Mouse (Mus musculus) granulocyte monocyte progenitor cell, adult 5-6 weeks (primary cell): Measurements from ENCODE around the gene Picalm. TPM values are rescaled to one million over a fixed set of nuclear protein-coding genes. Genes with fewer than 3 reads are reported as not detected.
"Not testable (repeated sequence)": the region's sequence is repeated elsewhere in the genome, so short reads cannot be mapped to it uniquely, and the experiment has no call there.

Experiments used
- ATAC-seq: replicated peaks from 2 replicates; pipeline ENCODE4 v1.8.0; 2016; ENCODE audit warnings: mild to moderate bottlenecking, moderate TSS enrichment, inconsistent platforms; ENCODE audit not compliant: poor library complexity, severe bottlenecking
- total RNA-seq, 2 experiments: library from RNA; stranded (forward) in 1 of 2; stranded (reverse) in 1 of 2; fragments of 200-712, 200-1000 nt in 1 of 2; fragments of >200 nt in 1 of 2; fragmentation: Nextera tagmentation in 1 of 2; gene quantifications; 2 replicates each; pipeline ENCODE4 v1.2.3; 2014 to 2017

Gene Picalm
- total RNA-seq, 2 experiments from 2014 or later, result 65.0 to 86.8 TPM

DNA sequence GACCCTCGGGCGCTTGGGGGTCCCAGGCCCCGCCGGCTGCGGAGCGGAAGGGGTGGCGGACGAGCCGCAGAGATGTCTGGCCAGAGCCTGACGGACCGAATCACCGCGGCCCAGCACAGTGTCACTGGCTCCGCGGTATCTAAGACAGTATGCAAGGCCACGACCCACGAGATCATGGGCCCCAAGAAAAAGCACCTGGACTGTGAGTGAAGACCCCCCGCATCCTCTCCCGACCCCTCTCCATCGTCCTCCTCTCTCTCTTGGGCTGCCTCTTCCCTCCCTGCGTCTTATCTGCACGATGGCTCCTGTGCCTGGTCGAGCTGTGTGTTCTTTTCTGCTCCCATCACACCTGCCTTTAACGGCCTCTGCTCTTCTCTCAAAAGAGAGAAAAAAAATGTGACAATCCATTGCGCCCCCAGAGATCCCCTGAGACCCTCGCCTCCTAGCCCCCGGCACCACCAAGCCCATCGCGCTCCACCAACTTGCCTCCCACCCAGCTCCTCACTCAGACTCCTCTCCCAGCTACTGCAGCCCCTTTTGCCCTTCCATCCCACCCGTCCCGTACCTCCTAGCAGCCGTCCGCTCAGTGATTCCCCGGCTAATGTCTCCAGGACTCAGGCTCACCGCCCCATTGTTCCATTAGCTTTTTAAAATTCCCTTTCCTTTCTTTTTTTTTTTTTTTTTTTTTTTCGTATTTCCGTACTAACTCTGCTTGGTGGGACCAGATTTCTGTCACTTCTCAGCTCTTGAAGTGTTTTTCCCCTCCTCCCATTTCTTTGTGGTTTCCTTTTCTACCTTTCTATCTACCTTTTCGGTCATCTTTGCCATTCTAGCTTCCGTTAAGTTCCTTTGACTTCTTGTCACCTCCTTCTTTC lies 725 bp downstream of the Picalm start:
- ATAC-seq, result no peak

DNA sequence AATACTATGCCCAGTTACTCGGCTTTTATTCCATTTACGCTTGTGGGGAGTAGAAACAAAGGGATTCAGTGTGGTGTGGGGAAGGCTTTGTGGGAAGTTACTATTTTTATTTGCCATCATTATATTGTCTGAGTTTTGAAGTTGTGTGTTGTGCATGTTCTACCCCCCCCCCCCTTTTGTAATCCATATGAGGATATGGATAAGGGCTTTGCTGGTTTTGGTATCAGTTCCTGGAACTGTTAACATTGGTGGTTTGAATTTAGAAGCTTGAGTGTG lies 1.3 kb downstream of the Picalm start:
- no peak for ATAC-seq

DNA sequence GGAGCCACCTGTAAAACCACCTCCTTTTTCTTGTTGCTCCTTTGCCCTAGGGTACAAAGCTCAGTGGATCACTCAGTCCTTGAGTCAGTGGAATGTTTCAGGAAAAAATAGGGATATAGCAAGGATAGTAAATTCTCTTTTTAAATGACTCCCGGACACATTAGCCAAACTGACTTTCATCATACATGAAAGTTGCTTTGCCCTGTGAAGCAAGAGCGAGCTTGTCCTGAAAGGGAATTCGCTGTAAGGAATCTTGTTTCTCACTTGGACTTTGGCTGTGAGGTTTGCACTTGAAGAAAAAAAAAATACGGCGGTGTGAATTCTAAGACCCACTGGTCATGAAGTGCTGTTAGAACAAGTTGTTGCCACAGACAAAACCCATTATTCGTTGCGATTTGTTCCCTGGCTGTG lies 1.8 kb downstream of the Picalm start:
- ATAC-seq, result no peak

DNA sequence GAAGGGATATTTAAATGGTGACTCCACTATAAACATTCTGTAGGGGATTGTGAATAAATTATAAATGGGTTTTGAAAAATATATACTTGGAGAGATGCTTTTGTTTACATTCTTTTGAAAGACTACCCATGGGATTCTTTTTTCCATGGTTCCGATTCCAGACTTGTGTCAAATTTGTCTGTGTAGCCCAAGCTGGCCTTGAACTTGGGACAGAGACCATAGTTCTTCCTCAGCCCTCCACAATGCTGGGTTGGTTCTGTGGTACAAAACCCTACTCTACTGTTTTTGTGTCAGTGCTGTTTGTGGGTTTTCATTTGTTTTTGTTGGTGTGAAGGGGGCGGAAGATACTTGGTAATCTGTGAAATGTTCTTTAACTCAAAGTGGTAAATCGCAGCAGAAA lies 2.3 kb downstream of the Picalm start:
- no peak for ATAC-seq

DNA sequence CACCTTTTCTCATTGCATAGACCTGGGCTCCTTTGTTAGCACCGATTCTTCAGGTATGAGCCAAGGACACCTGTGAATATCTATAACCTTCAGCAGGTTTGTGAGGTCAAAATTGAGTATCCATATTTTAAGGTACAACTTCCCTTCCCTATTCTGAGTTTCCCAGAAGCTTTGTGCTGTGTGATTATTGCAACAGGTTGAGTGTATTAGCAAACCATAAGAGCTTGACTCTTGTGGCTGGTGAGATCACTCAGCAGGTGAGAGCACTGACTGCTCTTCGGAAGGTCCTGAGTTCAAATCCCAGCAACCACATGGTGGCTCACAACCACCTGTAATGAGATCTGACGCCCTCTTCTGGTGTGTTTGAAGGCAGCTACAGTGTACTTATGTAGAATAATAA lies 6.7 kb downstream of the Picalm start:
- ATAC-seq, result peak; percentile 53

DNA sequence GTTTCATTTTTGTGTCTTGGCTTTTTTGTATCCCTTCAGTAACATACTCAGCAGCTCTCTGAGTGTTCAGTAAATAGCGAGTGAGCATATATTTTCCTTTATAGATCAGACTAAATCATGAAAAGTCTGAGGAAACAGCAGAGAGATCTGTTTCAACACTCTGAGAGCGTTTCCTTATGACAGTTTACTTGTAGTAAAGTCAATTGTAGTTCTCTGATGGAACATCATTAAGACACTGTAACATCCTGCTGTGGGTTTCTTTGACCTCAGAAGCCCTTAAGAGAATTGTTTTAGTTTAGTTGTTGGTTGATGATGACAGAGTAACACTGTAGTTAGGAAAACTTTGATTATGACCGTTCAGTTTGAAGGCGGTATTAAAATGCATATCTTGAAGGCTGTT lies 8.3 kb downstream of the Picalm start:
- peak; percentile 89 for ATAC-seq

DNA sequence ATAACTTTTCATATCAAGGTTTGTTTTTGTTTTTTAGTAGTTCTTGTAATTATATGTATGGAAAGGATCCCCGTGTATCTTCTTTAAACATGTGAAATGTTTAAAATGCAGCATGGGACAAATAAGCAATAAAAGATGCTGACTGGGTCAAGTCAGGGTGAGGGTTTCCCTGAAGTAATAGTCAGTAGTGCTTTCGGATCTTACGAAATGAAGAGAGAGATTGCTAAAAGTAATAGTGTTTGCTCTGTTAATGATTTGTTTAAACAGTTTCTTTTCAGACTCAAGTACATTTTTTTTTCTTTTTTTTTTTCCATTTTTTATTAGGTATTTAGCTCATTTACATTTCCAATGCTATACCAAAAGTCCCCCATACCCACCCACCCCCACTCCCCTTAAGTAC lies 10.3 kb downstream of the Picalm start:
- ATAC-seq, result no peak

DNA sequence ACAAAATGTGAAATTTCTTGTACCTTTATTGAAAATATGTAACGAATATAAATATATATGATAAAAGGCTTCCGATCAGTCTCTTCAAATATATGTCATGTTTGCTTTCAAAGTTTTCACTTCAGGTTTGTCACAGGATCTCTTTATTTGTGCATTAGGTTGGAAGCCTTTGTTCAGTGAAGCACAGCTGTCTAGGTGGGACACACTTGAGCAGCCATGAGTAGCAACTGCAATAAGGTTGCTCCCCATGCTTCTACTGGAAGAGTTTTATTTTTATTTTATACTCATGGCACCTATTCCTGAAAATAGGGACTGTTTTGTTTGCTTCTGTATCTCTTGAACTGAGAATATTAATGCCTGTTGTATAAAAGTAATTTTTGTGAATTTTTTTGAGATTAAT lies 14.3 kb downstream of the Picalm start:
- ATAC-seq, result no peak

DNA sequence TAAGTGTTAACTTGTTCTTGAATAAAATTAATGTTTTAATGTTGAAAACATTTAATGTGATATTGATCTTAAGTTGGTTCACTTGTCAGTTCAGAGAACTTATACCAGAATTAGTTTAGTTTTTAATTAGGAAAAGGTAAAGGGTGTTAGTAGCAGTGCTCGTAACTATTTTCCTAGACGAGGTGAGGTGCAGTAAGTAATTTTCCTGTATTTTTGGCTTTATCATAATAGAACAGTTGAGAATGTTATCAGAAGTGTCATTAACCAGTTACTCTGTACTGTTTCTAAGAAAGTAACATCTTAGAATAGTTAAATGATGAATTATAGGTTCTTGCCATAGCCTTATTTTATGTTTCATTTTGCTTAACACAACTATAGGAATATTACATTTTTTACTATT lies 15.0 kb downstream of the Picalm start:
- no peak for ATAC-seq

DNA sequence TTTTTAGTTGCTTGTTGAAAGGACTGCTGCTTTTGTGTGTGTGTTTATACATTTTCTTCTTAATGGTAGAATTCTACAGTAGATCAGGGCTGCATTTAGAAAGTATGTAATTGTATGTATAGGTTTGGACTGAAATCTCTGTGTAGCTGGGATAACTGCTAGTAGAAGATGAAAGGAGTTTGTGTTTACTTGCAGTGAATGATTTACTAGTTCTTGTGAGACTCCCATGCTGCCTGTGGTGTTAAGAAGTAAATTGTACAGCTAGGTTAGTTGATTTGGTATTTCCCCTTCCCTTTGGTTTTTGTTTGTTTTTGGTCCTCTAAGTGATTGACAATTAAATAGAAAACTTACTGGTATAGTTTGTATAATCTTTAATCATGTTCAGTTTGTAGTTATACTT lies 15.4 kb downstream of the Picalm start:
- no peak for ATAC-seq

DNA sequence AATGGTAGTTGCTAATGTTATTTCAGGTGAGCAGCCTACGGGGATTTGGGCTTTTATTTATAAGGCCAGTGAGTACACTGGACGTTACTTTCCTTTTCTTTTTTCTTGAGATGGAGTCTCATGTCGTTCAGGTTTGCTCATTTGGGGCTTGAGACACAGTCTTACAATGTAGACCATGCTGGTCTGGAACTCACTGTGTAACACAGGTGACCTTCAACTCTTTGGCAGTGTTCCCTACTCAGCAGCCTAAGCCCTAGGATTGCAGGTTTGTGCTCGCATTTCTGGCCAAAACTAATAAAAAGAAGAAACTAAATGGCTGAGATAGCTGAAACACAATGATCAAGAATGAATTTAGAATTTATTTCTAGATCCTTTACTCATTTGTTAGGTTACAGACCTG lies 15.9 kb downstream of the Picalm start:
- ATAC-seq, result peak; percentile 11; the same call in 1 of the 2 replicates

DNA sequence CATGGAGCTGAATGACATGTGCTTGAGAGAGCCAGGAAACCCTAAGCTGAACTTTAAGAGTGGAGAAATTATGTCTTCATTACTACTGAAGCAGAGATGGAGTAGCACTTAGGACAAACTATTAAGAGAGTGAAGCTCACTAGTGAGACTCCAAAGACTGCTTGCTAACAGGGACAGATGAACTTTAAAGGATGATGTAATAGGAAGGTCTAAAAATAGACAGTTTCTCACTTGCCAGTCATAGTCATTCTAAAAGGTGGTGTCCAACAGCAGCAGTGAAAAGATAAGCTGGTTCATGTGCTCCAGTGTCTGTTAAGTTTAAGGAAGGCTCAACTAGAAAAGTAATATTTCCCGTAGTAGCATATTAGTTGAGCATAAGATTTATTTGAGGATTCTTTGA lies 16.3 kb downstream of the Picalm start:
- peak; percentile 79 for ATAC-seq

DNA sequence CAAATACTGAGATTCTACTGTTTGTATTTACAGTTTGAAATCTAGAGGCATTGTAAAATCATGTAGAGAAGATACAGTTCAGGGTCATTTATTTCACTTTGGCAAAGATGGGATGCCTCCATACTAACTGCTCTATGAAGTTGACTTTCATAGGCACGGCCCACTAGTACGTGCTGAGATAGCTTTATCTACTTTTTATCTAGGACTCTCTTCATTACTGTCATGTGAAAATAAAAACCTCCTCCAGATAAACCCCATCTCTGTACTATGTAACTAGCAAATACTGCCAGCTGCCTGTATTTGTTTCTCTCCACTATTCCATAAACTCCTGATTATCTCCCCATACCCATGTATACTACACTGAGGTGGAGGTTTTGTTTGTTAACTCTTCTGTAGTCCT lies 18.0 kb downstream of the Picalm start:
- no peak for ATAC-seq

DNA sequence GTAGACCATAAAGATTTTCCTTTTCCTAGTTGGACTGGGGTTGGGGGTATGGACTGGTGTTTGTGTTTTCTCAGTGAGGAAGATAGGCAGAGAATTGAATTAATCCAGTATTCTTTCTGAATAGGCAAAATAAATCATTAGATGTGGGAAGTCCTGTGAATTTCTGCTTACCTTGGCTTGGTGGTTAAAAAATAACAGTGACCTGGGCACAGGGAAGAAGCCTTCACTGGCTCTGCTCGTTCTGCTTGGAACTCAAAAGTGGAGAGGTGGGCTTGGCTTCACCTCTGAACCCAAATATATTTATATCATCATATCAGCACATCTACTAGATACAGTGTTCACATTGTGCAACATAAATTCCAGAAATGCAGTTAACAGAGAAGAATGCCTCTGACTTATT lies 18.5 kb downstream of the Picalm start:
- ATAC-seq, result no peak

DNA sequence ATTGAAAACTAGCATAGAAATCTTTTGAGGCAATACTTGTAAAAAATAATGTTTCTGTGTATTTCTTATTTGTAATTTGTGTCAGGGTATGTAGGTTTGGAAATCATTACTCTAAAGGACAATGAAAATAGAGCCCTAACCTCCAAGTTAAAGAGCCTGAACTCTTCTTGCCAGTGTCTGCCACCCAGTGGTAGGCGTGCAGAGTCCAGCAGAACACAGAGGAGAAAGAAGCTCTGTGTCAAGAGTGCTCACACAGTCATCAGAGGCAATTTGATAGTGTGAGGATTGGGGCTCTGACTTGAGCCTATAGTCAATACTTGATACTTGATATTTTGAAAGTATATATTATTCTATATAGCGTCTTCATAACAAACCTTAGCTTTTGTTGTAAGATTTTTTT lies 20.3 kb downstream of the Picalm start:
- peak; percentile 87 for ATAC-seq

DNA sequence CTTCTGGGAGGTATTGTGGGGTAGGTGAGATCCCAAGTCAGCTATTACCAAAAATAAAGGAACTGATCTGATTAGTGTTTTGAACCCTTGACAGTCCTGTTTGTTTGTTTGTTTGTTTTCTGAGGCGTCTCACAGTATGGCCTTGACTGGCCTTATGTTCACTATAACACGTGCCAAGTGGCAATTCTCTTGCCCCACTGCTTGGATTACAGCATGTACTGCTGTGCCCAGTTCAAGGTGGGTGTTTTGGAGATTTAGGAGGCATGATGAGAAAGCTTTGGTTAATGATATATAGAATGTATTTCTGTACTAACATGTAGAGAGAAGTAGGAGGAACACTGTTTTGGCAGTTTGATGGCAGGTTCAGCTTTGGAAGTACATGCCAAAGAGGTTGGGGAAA lies 28.0 kb downstream of the Picalm start:
- ATAC-seq, result no peak

DNA sequence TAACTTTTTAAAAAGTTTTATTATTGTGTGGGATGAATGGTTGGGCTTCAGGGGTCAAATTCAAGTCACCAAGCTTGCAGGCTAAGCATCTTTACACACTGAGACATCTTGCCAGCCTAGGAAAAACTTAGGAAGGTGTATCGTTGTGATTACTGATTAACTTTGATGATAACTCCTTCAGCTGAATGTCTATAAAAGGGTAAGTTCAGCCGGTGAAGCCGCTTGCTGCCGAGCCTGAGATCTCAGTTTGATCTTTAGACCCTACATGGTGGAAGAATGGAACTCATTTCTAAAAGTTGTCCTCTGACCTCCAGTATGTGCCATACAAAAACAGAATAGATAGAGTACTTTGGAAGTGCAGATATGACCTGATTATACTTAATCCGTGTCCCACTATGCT lies 30.6 kb downstream of the Picalm start:
- no peak for ATAC-seq

DNA sequence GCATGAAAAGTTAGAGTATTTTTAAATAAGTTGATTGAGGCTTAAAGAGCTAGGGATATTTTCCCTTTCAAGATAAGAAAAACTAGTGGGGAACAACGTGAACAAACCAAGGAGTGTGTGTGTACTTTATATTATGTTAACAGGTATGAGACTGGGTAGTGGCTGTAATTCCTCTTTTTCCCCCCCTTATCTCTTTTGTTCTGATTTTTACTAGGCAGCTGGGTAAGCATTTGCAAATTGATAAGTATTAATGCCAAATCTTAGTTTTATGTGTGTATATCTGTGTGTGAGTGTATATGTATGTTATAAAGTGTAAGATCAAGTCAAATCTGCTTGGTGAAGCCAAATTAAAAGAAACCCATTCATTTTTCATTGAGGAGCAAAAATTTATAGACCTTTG lies 34.3 kb downstream of the Picalm start:
- ATAC-seq, result no peak

DNA sequence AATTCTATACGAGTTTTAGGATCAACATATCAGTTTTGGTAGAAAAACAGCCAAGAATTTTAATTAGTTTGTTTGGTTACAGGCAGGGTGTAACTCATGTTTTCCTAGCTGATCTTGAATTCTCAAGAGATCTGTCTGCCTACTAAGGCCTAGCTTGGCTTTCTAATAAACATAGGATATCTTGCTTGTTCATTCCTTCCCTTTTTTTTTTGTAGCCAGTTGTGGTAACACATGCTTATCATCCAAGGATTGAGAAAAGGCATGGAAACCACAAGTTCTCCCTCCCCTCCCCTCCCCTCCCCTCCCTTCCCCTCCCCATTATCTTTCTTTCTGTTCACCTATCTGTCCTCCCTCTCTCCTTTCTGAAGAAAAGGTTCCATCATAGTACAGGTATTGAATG lies 36.0 kb downstream of the Picalm start:
- peak; percentile 37; the same call in 1 of the 2 replicates for ATAC-seq

DNA sequence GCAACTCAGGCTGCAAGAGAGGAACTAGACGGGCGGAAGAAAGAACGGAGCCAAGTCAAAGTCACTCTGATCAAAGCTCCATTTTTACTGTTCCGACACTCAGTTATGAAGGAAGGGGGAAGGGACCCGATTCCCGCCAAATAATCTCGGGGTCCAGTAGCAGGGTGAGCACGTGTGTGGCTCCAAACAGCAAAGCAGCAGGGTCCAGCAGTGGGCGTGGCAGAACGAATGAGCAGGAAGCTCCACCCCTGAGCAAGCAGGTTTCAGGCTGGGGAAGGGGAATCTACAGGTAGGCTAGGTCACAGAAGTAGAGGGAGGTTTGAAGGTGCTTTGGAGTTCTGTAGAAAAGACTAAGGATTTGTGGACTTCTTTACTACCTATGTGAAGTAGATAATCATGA lies 37.8 kb downstream of the Picalm start:
- ATAC-seq, result not testable (repeated sequence)

DNA sequence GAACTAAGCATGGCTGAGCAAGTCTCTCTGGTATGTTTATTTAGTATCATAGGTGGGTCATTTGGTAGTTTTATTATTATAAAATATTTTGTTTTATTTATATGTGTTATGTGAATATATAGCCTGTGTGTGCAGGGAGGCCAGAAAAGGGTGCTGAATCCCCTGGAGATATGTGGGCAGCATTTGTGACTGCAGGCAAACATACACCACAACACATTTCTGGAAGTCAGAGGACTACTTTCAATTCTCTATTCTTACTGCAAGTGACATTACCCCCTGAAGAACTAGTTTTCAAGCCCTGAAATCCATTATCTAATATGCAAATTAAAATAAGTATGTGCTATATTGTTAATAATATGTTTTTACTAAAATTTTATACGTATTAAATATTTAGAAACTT lies 43.8 kb downstream of the Picalm start:
- no peak for ATAC-seq

DNA sequence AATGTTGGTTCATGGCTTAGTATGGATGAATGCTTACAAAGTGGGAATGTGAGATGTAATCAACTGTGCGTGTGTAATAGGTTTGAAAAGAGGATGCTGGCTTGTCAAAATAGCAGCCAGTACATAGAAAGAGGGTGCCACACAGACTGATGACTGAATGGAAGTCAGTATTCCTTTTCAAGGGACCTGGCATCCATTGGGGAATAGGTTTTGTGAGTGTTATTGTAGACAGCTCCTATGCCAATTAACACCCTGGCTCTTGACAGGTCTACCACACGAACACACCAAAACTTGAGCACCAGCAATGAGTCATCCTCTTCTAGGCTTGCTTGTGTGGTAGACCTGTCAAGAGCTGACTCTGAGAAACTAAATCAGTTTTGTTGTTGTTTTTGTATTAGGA lies 45.6 kb downstream of the Picalm start:
- no peak for ATAC-seq

DNA sequence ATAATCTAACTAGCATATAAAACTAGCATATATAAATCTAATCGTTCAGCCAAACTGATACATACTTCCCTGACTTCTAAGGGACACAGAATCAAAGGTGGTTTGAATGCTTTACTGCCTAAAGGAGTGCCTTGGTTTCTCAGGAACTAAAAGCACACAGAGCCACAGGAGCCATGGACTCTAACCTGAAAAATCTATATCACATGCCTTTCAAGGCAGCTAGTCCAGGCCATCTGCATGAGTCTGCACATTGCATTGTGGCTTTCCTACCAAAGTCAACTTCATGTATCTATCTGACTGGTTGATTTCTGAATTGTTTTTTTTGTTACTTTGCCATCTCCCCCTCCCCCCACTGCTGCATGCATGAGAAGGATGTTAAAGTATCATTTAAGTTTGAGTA lies 50.6 kb downstream of the Picalm start:
- no peak for ATAC-seq
